Mouse (Mus musculus): Measurements from ENCODE around the gene Hist1h4d. TPM values are rescaled to one million over a fixed set of nuclear protein-coding genes. Genes with fewer than 3 reads are reported as not detected.

Hist1h4d gene
- polyA plus RNA-seq (2017; shearing (Covaris generic)), result 14.8 TPM

DNA sequence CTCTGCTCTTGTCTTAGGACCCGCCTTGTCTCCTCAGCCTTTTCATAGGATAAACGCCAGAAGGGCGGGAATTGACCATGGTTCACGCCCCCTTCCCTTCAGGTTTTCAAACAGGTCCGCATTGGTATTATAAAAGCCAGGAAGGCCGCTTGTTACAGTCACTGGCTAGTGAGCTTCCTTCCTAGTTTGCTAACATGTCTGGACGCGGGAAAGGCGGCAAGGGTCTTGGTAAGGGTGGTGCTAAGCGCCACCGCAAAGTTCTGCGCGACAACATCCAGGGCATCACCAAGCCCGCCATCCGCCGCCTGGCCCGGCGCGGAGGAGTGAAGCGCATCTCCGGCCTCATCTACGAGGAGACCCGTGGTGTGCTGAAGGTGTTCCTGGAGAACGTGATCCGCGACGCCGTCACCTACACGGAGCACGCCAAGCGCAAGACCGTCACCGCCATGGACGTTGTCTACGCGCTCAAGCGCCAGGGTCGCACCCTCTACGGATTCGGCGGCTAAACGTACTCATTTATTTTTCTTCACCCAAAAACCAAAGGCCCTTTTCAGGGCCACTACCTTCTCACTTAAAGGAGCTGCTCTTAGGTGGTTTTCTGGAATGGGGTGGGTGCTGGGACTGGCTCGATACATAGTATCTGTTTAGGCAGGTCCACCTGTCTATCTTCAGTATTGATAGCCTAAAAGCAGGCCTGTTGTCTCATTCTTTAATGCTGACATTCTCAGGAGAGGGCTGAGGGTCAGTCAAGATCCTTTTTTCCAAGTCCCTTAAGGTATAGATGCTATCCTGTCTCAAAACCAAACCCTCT is at the start of gene Hist1h4d:
Gene Hist1h4d, plus strand, starts transcription at position 191 of the 811 bp plus-strand sequence.

DNA sequence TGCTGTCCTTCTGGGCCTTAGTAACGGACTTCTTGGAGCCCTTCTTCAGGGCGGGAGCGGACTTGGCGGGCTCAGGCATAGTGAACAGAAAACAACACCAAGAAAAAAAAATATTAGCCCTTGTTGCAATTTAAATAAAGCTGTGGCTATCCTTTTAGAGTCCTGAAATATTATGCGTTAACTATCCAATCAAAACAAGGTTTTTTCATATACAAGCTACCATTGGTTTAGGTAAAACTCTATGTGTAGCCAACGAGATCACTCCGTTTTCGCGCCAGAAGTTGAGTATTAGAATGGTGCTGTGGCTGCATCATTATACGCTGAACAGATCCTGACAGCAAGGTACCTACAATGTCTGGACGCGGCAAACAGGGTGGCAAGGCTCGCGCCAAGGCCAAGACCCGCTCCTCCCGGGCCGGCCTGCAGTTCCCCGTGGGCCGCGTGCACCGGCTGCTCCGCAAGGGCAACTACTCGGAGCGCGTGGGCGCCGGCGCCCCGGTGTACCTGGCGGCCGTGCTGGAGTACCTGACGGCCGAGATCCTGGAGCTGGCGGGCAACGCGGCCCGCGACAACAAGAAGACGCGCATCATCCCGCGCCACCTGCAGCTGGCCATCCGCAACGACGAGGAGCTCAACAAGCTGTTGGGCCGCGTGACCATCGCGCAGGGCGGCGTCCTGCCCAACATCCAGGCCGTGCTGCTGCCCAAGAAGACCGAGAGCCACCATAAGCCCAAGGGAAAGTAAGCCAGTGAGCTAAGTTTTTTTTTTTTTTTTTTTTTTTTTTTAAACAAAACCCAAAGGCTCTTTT is 47.6 kb upstream of the Hist1h4d start, which contains the start of gene Hist1h2af:
Gene Hist1h2af, plus strand, starts transcription at position 347 of the 808 bp plus-strand sequence.

DNA sequence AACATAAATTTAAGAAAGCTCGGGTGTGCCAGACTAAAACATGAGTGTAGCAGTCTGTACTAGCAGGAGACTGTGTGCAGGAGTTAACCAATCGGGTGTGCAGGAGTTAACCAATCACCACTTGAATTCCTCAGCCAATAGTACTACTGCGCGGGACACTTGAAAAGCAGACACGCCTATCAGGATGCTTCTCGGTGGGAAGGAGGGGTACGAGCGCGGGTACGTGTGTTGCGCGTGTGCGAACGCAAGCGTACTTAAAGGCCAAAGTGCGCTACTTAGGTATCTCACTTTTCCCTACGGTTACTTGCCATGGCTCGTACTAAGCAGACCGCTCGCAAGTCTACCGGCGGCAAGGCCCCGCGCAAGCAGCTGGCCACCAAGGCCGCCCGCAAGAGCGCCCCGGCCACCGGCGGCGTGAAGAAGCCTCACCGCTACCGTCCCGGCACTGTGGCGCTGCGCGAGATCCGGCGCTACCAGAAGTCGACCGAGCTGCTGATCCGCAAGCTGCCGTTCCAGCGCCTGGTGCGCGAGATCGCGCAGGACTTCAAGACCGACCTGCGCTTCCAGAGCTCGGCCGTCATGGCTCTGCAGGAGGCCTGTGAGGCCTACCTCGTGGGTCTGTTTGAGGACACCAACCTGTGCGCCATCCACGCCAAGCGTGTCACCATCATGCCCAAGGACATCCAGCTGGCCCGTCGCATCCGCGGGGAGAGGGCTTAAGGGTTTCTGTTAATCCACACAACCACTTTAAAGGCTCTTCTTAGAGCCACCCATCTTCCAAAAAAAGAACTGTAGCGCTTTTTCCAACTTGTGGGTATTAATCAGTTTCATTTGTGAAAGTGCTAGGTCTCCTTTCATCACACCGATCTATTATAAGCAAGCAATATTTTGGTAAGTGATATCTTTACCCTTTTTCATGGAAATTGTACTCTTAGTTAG is 46.0 kb upstream of the Hist1h4d start, which contains the start of gene Hist1h3g:
Gene Hist1h3g, plus strand, starts transcription at position 286 of the 939 bp plus-strand sequence.

GRCm38 (mm10) chr13:23542999-23543607 is 38.3 kb upstream of the Hist1h4d start, which contains the start of gene Hist1h2bh:
TSS of gene Hist1h2bh (minus strand) at chr13:23543392.

DNA sequence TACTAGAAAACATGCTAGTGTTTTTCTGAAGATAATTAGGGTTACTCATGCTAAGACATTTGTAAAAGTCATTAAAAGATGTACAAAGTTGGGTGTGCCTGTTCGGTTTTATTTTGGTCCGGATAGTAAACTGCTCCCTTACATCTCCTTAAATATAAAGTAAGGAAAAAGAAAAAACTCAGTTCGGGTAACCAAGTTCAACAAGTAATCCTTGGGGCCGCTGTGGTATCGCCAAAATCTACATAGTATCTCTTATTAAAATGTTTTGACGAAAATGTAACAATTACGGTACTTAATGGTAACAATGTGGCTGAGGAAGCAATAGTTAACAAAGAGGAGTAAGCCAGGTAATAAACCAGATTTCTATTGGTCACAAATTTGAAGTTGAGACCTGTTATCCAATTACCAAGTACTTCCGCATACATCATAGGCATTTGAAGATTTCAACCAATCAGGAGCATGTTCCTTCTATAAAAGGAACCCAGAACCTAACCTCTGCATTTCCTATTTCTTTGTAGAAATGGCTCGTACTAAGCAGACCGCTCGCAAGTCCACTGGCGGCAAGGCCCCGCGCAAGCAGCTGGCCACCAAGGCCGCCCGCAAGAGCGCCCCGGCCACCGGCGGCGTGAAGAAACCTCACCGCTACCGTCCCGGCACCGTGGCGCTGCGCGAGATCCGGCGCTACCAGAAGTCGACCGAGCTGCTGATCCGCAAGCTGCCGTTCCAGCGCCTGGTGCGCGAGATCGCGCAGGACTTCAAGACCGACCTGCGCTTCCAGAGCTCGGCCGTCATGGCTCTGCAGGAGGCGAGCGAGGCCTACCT is 37.2 kb upstream of the Hist1h4d start, which contains the start of gene Hist1h3f:
Gene Hist1h3f, plus strand, starts transcription at position 88 of the 822 bp plus-strand sequence.

DNA sequence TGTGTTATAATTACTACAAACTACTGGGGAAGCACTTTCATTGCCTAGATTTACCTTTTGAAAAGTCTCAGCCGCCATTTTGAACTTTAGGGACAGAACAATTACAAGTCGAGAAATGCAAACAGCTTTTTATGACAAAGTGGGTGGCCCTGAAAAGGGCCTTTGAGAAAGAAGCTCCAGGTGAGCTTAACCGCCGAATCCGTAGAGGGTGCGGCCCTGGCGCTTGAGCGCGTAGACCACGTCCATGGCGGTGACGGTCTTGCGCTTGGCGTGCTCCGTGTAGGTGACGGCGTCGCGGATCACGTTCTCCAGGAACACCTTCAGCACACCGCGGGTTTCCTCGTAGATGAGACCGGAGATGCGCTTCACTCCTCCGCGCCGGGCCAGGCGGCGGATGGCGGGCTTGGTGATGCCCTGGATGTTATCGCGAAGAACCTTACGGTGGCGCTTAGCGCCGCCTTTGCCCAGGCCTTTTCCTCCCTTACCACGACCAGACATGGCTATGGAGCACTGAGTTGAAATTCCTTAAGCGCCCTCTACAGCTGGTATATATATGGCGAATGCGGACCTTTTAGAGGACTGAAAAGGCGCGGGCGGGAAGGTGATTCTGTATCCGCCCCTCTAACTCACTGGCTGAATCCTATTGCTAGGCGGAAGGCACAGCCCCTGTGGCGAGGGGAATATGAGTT is 30.1 kb upstream of the Hist1h4d start, which contains the start of gene Hist1h4f:
Gene Hist1h4f, minus strand, starts transcription at position 503 of the 689 bp plus-strand sequence.

GRCm38 (mm10) chr13:23552962-23553361 is 28.4 kb upstream of the Hist1h4d start, which contains the start of gene Hist1h1d:
TSS of gene Hist1h1d (plus strand) at chr13:23553262.

GRCm38 (mm10) chr13:23561883-23562659 is 19.3 kb upstream of the Hist1h4d start, which contains the start of gene Hist1h3e:
TSS of gene Hist1h3e (minus strand) at chr13:23562369.

DNA sequence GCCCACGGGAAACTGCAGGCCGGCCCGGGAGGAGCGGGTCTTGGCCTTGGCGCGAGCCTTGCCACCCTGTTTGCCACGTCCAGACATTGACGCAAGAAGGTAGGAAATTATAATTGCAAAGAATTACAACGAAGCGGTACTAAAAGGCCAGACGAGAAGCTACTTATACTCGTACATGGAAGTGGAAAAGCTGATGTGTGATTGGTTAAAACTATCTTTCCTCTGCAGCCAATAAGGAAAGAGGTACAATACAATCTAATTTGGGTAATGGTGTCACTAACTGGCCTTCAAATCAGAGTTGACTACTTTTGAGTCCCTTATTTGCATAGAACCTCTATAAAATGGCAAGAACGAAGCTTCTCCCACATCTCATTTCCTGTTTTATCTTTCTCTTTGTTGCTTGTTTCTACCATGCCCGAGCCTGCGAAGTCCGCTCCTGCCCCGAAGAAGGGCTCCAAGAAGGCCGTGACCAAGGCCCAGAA is 10.3 kb upstream of the Hist1h4d start, which contains the start of the genes Hist1h2ae and Hist1h2bg:
Gene Hist1h2ae, minus strand, starts transcription at position 199 of the 482 bp plus-strand sequence.
Gene Hist1h2bg, plus strand, starts transcription at position 375 of the 482 bp plus-strand sequence.

GRCm38 (mm10) chr13:23573898-23574524 is 7.4 kb upstream of the Hist1h4d start, which contains the start of the genes Hist1h2bf and Hist1h2ad:
TSS of gene Hist1h2bf (minus strand) at chr13:23574196.
TSS of gene Hist1h2ad (plus strand) at chr13:23574381.

DNA sequence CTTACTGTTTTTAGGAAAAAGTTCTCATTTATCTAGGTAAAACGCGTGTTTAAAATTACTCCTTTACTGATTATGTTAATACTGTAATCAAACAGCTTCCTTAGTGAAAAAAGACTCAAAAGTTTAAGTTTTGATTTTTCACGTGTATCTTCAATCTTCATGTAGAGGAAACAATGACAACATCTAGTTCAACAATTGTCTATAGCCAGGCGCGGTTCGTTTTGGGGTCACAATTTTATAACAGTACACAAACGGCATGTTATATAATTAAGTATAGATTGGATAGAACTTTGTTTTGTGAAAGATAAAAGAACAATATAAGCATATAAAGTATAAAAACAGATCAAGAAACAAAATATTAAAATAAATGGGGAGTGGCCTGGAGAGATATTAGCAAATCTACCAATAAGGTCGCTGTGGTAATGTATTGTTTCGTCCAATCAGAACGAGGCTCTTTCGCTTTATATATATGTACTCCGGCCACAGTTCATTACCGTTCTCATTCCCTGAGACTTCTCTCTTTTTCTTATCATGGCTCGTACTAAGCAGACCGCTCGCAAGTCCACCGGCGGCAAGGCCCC is 6.0 kb upstream of the Hist1h4d start, which contains the start of gene Hist1h3d:
Gene Hist1h3d, plus strand, starts transcription at position 493 of the 581 bp plus-strand sequence.

GRCm38 (mm10) chr13:23620733-23621531 is 39.5 kb downstream of the Hist1h4d start, which contains the start of gene Hist1h2be:
TSS of gene Hist1h2be (minus strand) at chr13:23621124.

DNA sequence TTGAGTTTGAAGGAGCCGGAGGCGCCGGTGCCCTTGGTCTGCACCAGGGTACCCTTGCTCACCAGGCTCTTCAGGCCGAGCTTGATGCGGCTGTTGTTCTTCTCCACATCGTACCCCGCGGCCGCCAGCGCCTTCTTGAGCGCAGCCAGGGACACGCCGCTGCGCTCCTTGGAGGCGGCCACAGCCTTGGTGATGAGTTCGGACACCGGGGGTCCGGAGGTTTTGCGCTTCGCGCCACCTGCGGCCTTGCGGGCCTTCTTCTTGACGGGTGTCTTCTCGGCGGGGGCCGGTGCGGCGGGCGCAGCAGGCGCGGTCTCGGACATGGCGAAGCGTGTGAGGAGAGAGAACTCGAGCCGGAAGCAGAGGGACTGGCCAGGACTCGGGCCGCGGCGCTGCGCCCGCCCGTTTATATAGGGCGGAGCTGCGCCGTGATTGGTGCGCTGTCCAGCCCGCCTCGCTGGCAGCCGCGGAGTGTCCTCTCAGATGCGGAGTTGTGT is 40.8 kb downstream of the Hist1h4d start, which contains the start of gene Hist1h1e:
Gene Hist1h1e, minus strand, starts transcription at position 384 of the 497 bp plus-strand sequence.

Measured in effector memory CD4-positive, alpha-beta T cell, adult 5 months (primary cell).